Mouse (Mus musculus): ENCODE results near the gene Sema4f. TPM values are rescaled to one million over a fixed set of nuclear protein-coding genes. Genes with fewer than 3 reads are reported as not detected.

Sema4f gene
- total RNA-seq, 2 experiments from 2014 or later: 37.8 to 37.9 TPM

GRCm38 (mm10) chr6:82875509-82875935 lies 64.0 kb downstream of the Sema4f start:
- no peak for DNase-seq (ENCODE audit: extremely low spot score in 1 of 2, low spot score in 1 of 2)

- no peak for DNase-seq (ENCODE audit: extremely low spot score in 1 of 2, low spot score in 1 of 2)
These were observed 67.2 kb downstream of the Sema4f start for GRCm38 (mm10) chr6:82872332-82872707.

DNA sequence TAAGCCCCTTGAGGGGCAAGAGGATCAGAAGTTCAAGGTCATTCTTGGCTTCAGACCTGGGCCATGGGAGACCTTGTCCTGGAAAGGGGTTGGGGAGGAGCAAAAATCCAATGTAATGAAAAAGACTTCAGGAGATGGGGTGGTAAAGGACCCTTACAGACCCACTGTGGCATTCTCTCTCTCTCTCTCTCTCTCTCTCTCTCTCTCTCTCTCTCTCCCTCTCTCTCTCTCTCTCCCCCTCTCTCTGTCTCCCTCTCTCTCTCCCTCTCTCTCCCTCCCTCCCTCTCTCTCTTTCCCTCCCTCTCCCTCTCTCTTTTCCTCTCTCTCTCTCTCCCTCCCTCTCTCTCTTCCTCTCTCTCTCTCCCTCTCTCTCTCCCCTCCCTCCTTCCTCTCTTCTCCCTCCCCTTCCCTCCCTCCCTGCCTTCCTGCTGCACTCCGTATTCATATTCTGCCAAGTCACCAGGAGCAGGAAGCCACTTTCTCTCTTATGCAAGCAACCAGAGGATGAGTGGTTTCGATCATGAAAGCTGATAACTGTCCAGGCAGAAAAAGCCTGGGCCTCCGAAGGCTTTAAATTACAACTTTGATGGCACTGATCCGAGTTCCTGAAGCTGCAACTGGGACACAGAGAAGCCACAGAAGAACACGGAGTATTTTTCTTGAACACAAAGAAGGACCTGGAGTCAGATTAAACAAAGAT lies 67.8 kb downstream of the Sema4f start:
- no peak for DNase-seq (ENCODE audit: extremely low spot score in 1 of 2, low spot score in 1 of 2)

DNA sequence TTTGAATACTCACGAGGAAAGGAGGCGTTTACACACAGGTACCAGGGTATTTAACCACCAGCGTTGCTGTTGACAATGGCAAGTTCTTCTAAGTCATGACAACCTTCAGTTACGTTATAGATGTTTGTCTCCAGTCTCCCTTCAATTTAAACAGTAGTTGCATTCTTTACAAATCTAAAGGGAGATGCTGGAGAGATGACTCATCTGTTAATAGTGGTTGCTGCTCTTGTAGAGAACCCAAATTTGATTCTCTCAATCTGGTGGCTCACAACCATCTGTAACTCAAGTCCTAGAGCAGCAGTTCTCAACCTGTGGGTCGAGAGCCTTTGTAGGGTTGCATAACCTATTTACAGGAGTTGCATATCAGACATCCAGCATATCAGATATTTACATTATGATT lies 71.1 kb downstream of the Sema4f start:
- DNase-seq (ENCODE audit: extremely low spot score in 1 of 2, low spot score in 1 of 2): no peak

GRCm38 (mm10) chr6:82863380-82863874 lies 76.1 kb downstream of the Sema4f start:
- no peak for DNase-seq (ENCODE audit: extremely low spot score in 1 of 2, low spot score in 1 of 2)

- no peak for DNase-seq (ENCODE audit: extremely low spot score in 1 of 2, low spot score in 1 of 2)
These were observed 77.1 kb downstream of the Sema4f start for GRCm38 (mm10) chr6:82862475-82862874.

- no peak for DNase-seq (ENCODE audit: extremely low spot score in 1 of 2, low spot score in 1 of 2)
These were observed 77.5 kb downstream of the Sema4f start for GRCm38 (mm10) chr6:82862042-82862441.

Other genes starting within 250 kb of the Sema4f start
- 10 to 100 TPM; 40.2 to 40.3 TPM for gene Pole4, start 234.4 kb downstream of the Sema4f start, total RNA-seq (2021)
- 1 to 10 TPM; 7.1 to 8.8 TPM for gene Hk2, start 165.3 kb downstream of the Sema4f start, total RNA-seq (2021)
- gene M1ap, start 7.1 kb upstream of the Sema4f start, total RNA-seq (2021): under 1 TPM in 1 of 2 experiments, not detected in 1; 0.34 TPM
- 1 to 10 TPM; 1.9 to 2.5 TPM for gene Dok1, start 93.7 kb upstream of the Sema4f start, total RNA-seq (2021)
- gene Loxl3, start 94.4 kb upstream of the Sema4f start, total RNA-seq (2021): 1 to 10 TPM; 3.3 to 3.9 TPM
- gene Aup1, start 114.8 kb upstream of the Sema4f start, total RNA-seq (2021): 100 to 1,000 TPM; 115 to 121 TPM
- 10 to 100 TPM; 51.8 to 52.7 TPM for gene Htra2, start 115.5 kb upstream of the Sema4f start, total RNA-seq (2021)
- gene Dqx1, start 118.1 kb upstream of the Sema4f start, total RNA-seq (2021): 1 to 10 TPM in 1 of 2 experiments, under 1 TPM in 1; 0.81 to 1.1 TPM
- gene Tlx2, start 130.5 kb upstream of the Sema4f start, total RNA-seq (2021): not detected
- gene Pcgf1, start 138.1 kb upstream of the Sema4f start, total RNA-seq (2021): 10 to 100 TPM; 30.3 to 33.0 TPM
- under 1 TPM in 1 of 2 experiments, not detected in 1; 0.77 TPM for gene Lbx2, start 146.6 kb upstream of the Sema4f start, total RNA-seq (2021)
- gene Ccdc142, start 161.8 kb upstream of the Sema4f start, total RNA-seq (2021): 10 to 100 TPM in 1 of 2 experiments, 1 to 10 TPM in 1; 5.8 to 10.7 TPM
- gene Gm42688, start 161.8 kb upstream of the Sema4f start, total RNA-seq (2021): 1 to 10 TPM; 5.4 to 8.2 TPM
- gene Mrpl53, start 169.3 kb upstream of the Sema4f start, total RNA-seq (2021): 10 to 100 TPM; 67.0 to 67.7 TPM
- gene Mogs, start 175.7 kb upstream of the Sema4f start, total RNA-seq (2021): 10 to 100 TPM; 25.7 to 28.9 TPM
- gene Wbp1, start 181.8 kb upstream of the Sema4f start, total RNA-seq (2021): 10 to 100 TPM; 54.3 to 58.0 TPM
- 10 to 100 TPM; 24.0 to 26.2 TPM for gene Ino80b, start 185.7 kb upstream of the Sema4f start, total RNA-seq (2021)
- 10 to 100 TPM; 83.6 to 93.5 TPM for gene Rtkn, start 195.7 kb upstream of the Sema4f start, total RNA-seq (2021)
- gene Wdr54, start 216.6 kb upstream of the Sema4f start, total RNA-seq (2021): 10 to 100 TPM; 25.1 to 28.4 TPM
- 10 to 100 TPM; 22.1 to 25.0 TPM for gene 1700003E16Rik, start 216.6 kb upstream of the Sema4f start, total RNA-seq (2021)
- 100 to 1,000 TPM; 371 to 399 TPM for gene Dctn1, start 226.2 kb upstream of the Sema4f start, total RNA-seq (2021)